Mouse (Mus musculus) stomach, postnatal 0 days (tissue): Measurements from ENCODE around the gene Cd300lg.

Source experiments
- CTCF ChIP-seq: IDR thresholded peaks from 2 replicates; pipeline ENCODE4 v1.5.1; 2016; ENCODE audit warnings: antibody characterized with exemption, low read depth, mild to moderate bottlenecking, moderate library complexity
- EP300 ChIP-seq: optimal IDR thresholded peaks from 2 replicates; pipeline ENCODE3; 2016; ENCODE audit warnings: antibody characterized with exemption

DNA sequence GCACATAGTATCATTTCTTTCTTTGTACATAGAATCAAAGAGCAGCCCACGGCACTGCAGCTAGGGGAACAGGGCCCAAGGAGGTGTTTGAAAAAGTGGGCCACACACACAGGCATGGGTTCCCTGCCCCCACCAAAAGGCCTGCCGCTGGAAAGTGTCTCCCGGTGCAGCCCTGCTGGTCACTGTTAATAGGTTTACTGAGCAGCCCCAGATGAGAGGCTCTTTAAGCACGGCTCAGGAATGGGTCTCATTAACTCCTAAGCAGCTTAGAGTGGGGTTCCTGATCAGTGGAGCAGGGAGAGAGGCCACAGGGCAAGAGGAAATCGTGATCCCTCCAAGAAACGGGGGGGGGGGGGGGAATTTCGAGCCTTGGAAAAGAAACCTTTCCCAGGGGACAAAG is 42.9 kb downstream of the Cd300lg start:
- TF ChIP-seq CTCF (no peak), EP300 (no peak)
